Mouse (Mus musculus): Measurements from ENCODE around the gene Atat1. TPM values are rescaled to one million over a fixed set of nuclear protein-coding genes. Genes with fewer than 3 reads are reported as not detected.

Gene Atat1
- polyA plus RNA-seq, 1 experiment from 2014 or later: 28.4 TPM

- no peak overlapping the region for H3K4me2 ChIP-seq (ENCODE audit: low read length)
- WGBS: 72% methylated on average over 9 of the region's 9 CpGs
- ATAC-seq (replicated peaks; ENCODE audit: low FRiP score, low read depth): no peak
These were observed 6.4 kb downstream of the Atat1 start for GRCm38 (mm10) chr17:35903343-35903991.

GRCm38 (mm10) chr17:35900636-35901035 lies 9.2 kb downstream of the Atat1 start:
- Histone ChIP-seq H3K27ac (no peak overlapping the region), H3K36me3 (ENCODE audit: insufficient read depth, low read length) (peaks cover 16% of the 10 kb centered on the region), H3K27me3 (ENCODE audit: insufficient read depth, low read length) (no peaks in the 10 kb centered on the region), H3K4me2 (ENCODE audit: low read length) (no peak overlapping the region), H3K9ac (ENCODE audit: low read depth, low read length) (no peak overlapping the region), H3K4me1 (replicated peaks; ENCODE audit: insufficient read depth, low read length) (peaks cover 2% of the 10 kb centered on the region; the same call in 1 of the 2 replicates), H3K4me3 (replicated peaks; ENCODE audit: low read depth, low read length) (no peak overlapping the region), H3K9me3 (replicated peaks; ENCODE audit: low read length) (no peaks in the 10 kb centered on the region)
- no peak for DNase-seq (ENCODE audit: low spot score)
- ATAC-seq (replicated peaks; ENCODE audit: low FRiP score, low read depth): no peak
- TF ChIP-seq CTCF (IDR thresholded peaks at IDR 0.05; ENCODE audit: low read depth): no peak
- WGBS: 91% methylated on average over 3 of the region's 3 CpGs

More at GRCm38 (mm10) chr17:35903343-35903991, 6.4 kb downstream of the Atat1 start:
- Histone ChIP-seq H3K27me3 (ENCODE audit: insufficient read depth, low read length) (no peaks in the 10 kb centered on the region), H3K4me3 (replicated peaks; ENCODE audit: low read depth, low read length) (no peak overlapping the region), H3K9ac (ENCODE audit: low read depth, low read length) (no peak overlapping the region), H3K27ac (no peak overlapping the region), H3K9me3 (replicated peaks; ENCODE audit: low read length) (no peaks in the 10 kb centered on the region), H3K4me1 (replicated peaks; ENCODE audit: insufficient read depth, low read length) (no peaks in the 10 kb centered on the region), H3K36me3 (ENCODE audit: insufficient read depth, low read length) (peaks cover 19% of the 10 kb centered on the region)
- TF ChIP-seq CTCF (IDR thresholded peaks at IDR 0.05; ENCODE audit: low read depth): no peak
- peak; percentile 50 for DNase-seq (ENCODE audit: low spot score)

DNA sequence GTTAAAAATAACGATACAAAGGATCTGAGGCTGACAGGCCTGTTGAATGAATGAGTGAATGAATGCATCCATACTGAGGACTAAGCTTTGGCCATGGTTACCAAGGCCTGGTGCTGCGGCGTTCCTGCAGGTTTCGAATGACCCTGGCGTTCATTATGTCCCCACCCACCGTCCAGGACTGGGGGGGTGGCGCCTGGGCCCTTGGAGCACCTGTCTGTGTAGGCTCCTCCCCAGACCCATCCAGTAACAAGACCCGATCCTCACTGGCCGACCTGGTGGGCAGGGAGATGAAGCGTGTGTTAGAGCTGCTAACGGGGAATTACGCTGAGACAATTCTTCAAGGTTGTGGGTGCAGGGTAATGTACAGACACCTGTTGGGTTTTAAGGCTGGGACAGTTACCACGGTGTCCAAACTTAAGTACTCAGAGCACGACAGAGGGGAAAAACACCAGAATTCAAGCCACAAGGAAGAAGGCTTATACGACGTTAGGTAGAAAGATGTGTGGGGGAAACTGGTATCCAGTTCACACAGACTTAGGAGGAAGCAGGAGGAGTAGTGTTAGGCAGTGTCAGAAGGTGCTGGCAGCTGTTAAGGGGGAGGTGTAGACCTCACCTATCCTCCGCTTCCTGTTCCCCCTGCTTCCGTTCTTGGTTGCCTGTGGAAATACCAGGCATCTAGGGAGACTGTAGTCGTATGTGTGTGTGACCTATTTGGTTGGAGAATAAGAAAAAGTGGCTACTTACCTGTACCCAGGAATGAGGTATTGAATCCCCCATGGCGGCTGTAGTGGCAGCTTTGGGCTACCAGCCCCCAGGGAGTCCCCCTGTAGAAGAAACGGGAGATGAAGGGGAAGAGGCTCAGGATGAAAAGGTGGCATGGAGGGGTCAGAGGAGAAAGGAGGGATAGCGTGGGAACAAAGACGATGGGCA lies 12.0 kb downstream of the Atat1 start:
- 0 out of 2 replicates have a peak overlapping the region, but pooled peaks have one; percentile 3 for H3K27ac ChIP-seq
- H3K4me3 ChIP-seq (replicated peaks; ENCODE audit: low read depth, low read length): 0 out of 2 replicates have a peak overlapping the region, but pooled peaks have one; percentile 88
- peaks cover 10% of the 10 kb centered on the region; the same call in 1 of the 2 replicates for H3K36me3 ChIP-seq (ENCODE audit: insufficient read depth, low read length)
- 37% methylated on average over 23 of the region's 23 CpGs for WGBS
- no peaks in the 10 kb centered on the region for H3K9me3 ChIP-seq (replicated peaks; ENCODE audit: low read length)
- no peak for DNase-seq (ENCODE audit: low spot score)
- H3K4me2 ChIP-seq (ENCODE audit: low read length): peak overlapping the region; percentile 91; the same call in 1 of the 2 replicates
- TF ChIP-seq CTCF (IDR thresholded peaks at IDR 0.05; ENCODE audit: low read depth): no peak
- H3K27me3 ChIP-seq (ENCODE audit: insufficient read depth, low read length): no peaks in the 10 kb centered on the region
- peaks cover 4% of the 10 kb centered on the region; the same call in 1 of the 2 replicates for H3K4me1 ChIP-seq (replicated peaks; ENCODE audit: insufficient read depth, low read length)
- ATAC-seq (replicated peaks; ENCODE audit: low FRiP score, low read depth): peak; percentile 56
- peak overlapping the region; percentile 38; the same call in 1 of the 2 replicates for H3K9ac ChIP-seq (ENCODE audit: low read depth, low read length)

- H3K9me3 ChIP-seq (replicated peaks; ENCODE audit: low read length): no peaks in the 10 kb centered on the region
- peak; percentile 91 for ATAC-seq (replicated peaks; ENCODE audit: low FRiP score, low read depth)
- H3K4me2 ChIP-seq (ENCODE audit: low read length): peak within 1 kb of the TSS; percentile 91
- H3K4me1 ChIP-seq (replicated peaks; ENCODE audit: insufficient read depth, low read length): peaks cover 4% of the 10 kb centered on the region; the same call in 1 of the 2 replicates
- H3K27me3 ChIP-seq (ENCODE audit: insufficient read depth, low read length): no peaks in the 10 kb centered on the region
- H3K27ac ChIP-seq: peak within 1 kb of the TSS; percentile 85
- peak; percentile 95 for DNase-seq (ENCODE audit: low spot score)
- peaks cover 16% of the 10 kb centered on the region; the same call in 1 of the 2 replicates for H3K36me3 ChIP-seq (ENCODE audit: insufficient read depth, low read length)
- H3K9ac ChIP-seq (ENCODE audit: low read depth, low read length): peak within 1 kb of the TSS; percentile 87
- no peak for TF ChIP-seq CTCF (IDR thresholded peaks at IDR 0.05; ENCODE audit: low read depth)
- H3K4me3 ChIP-seq (replicated peaks; ENCODE audit: low read depth, low read length): peak within 1 kb of the TSS; percentile 88
- WGBS: 2% methylated on average over 70 of the region's 86 CpGs
These were observed 12.9 kb downstream of the Atat1 start, which contains the start of gene 2310061I04Rik for GRCm38 (mm10) chr17:35896781-35897643. 2310061I04Rik (minus strand) TSS chr17:35897431.

DNA sequence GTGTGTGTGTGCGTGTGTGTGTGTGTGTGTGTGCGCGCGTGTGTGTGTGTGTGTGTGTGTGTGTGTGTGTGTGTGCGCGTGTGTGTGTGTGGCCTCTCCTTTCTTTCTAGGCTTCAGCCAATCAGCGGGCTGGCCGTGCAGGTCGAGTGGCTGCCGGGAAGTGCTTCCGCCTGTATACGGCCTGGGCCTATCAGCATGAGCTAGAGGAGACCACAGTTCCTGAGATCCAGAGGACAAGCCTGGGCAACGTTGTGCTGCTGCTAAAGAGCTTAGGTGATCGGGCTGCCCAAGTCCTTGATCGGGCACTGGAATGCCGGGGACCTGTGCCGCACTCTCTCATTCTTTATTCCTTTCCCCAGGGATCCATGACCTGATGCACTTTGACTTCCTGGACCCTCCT lies 22.1 kb downstream of the Atat1 start:
- TF ChIP-seq CTCF (IDR thresholded peaks at IDR 0.05; ENCODE audit: low read depth): no peak
- Histone ChIP-seq H3K27me3 (ENCODE audit: insufficient read depth, low read length) (no peaks in the 10 kb centered on the region), H3K36me3 (ENCODE audit: insufficient read depth, low read length) (peaks cover 81% of the 10 kb centered on the region), H3K4me3 (replicated peaks; ENCODE audit: low read depth, low read length) (no peak overlapping the region), H3K9me3 (replicated peaks; ENCODE audit: low read length) (no peaks in the 10 kb centered on the region), H3K27ac (no peak overlapping the region), H3K4me2 (ENCODE audit: low read length) (no peak overlapping the region), H3K9ac (ENCODE audit: low read depth, low read length) (no peak overlapping the region), H3K4me1 (replicated peaks; ENCODE audit: insufficient read depth, low read length) (no peaks in the 10 kb centered on the region)
- 90% methylated on average over 13 of the region's 17 CpGs for WGBS
- DNase-seq (ENCODE audit: low spot score): no peak
- ATAC-seq (replicated peaks; ENCODE audit: low FRiP score, low read depth): no peak
